Mouse (Mus musculus) common myeloid progenitor, adult 5-6 weeks (primary cell): ENCODE data around the gene Srgap2. TPM values are rescaled to one million over a fixed set of nuclear protein-coding genes. Genes with fewer than 3 reads are reported as not detected.
"Not testable (repeated sequence)": the region's sequence is repeated elsewhere in the genome, so short reads cannot be mapped to it uniquely, and the experiment has no call there.

ENCODE experiments used
- ATAC-seq: replicated peaks from 2 replicates; pipeline ENCODE4 v1.8.0; 2016; ENCODE audit warnings: low read depth, mild to moderate bottlenecking, moderate TSS enrichment, inconsistent platforms; ENCODE audit not compliant: poor library complexity, severe bottlenecking
- total RNA-seq: library from RNA; stranded (forward); fragments of 200-1000, 187-1606 nt; gene quantifications from 2 replicates; pipeline ENCODE4 v1.2.3, GENCODE M21; 2017

The Srgap2 gene
- total RNA-seq, 1 experiment from 2014 or later, result 14.6 TPM

GRCm38 (mm10) chr1:131357213-131357612 is 169.9 kb downstream of the Srgap2 start:
- ATAC-seq, result no peak

GRCm38 (mm10) chr1:131351436-131351835 is 175.7 kb downstream of the Srgap2 start:
- ATAC-seq, result no peak

- ATAC-seq, result no peak
These were observed 177.1 kb downstream of the Srgap2 start for GRCm38 (mm10) chr1:131349993-131350510.

GRCm38 (mm10) chr1:131347708-131348107 is 179.4 kb downstream of the Srgap2 start:
- no peak for ATAC-seq

- no peak for ATAC-seq
These were observed 180.1 kb downstream of the Srgap2 start for GRCm38 (mm10) chr1:131346916-131347555.

GRCm38 (mm10) chr1:131345422-131346419 is 181.4 kb downstream of the Srgap2 start:
- ATAC-seq, result no peak

GRCm38 (mm10) chr1:131344691-131345090 is 182.5 kb downstream of the Srgap2 start:
- no peak for ATAC-seq

- ATAC-seq, result no peak
These were observed 191.1 kb downstream of the Srgap2 start for GRCm38 (mm10) chr1:131336017-131336416.

- no peak for ATAC-seq
These were observed 191.5 kb downstream of the Srgap2 start for GRCm38 (mm10) chr1:131335604-131336003.

GRCm38 (mm10) chr1:131331180-131331579 is 196.0 kb downstream of the Srgap2 start:
- no peak for ATAC-seq

- not testable (repeated sequence) for ATAC-seq
These were observed 198.1 kb downstream of the Srgap2 start for GRCm38 (mm10) chr1:131329093-131329492.

GRCm38 (mm10) chr1:131327167-131327566 is 200.0 kb downstream of the Srgap2 start:
- no peak for ATAC-seq

- ATAC-seq, result peak; percentile 74
These were observed 202.2 kb downstream of the Srgap2 start for GRCm38 (mm10) chr1:131324816-131325463.

GRCm38 (mm10) chr1:131319598-131320330 is 207.4 kb downstream of the Srgap2 start:
- no peak for ATAC-seq

GRCm38 (mm10) chr1:131318397-131318796 is 208.8 kb downstream of the Srgap2 start:
- ATAC-seq, result peak; percentile 68

GRCm38 (mm10) chr1:131317625-131318024 is 209.5 kb downstream of the Srgap2 start:
- ATAC-seq, result no peak

GRCm38 (mm10) chr1:131311284-131311683 is 215.9 kb downstream of the Srgap2 start:
- ATAC-seq, result no peak

- no peak for ATAC-seq
These were observed 216.8 kb downstream of the Srgap2 start for GRCm38 (mm10) chr1:131310237-131310818.

GRCm38 (mm10) chr1:131300750-131301149 is 226.4 kb downstream of the Srgap2 start:
- no peak for ATAC-seq
